Mouse (Mus musculus): Measurements from ENCODE around the gene Akap6. TPM values are rescaled to one million over a fixed set of nuclear protein-coding genes. Genes with fewer than 3 reads are reported as not detected.

Gene Akap6
- total RNA-seq (2021) = 100 to 1,000 TPM; 182 to 191 TPM

DNA sequence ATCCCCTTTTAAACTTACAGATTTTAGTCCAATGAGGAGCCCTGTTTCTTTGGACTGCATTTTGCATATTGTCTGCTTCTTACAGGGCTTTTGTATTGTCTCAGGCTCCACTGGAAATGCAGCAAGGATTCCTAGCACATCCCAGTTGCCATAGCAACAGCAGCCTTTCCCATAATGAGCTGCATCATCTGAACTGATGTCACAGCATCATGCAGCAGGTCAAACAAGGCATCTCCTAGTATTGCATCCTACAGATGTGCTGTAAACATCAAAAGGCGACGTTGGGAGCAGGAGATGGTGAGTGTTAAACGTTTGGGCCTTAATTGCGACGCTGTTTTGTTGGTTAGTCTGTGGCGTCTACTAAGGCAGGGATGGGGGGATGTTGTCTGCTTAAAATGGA is at the start of gene Akap6:
Gene Akap6 (plus strand): TSS at position 238 of the 400 bp plus-strand sequence.
- DNase-seq (ENCODE audit: extremely low spot score in 1 of 2, low spot score in 2 of 2) = peak; percentile 74 to 91
- intact Hi-C loops (cut with DNase I) = loop anchor here (5.0 to 10.0 kb wide), 2 partner anchors 133 to 196 kb away; no protein-coding TSS in a partner anchor

DNA sequence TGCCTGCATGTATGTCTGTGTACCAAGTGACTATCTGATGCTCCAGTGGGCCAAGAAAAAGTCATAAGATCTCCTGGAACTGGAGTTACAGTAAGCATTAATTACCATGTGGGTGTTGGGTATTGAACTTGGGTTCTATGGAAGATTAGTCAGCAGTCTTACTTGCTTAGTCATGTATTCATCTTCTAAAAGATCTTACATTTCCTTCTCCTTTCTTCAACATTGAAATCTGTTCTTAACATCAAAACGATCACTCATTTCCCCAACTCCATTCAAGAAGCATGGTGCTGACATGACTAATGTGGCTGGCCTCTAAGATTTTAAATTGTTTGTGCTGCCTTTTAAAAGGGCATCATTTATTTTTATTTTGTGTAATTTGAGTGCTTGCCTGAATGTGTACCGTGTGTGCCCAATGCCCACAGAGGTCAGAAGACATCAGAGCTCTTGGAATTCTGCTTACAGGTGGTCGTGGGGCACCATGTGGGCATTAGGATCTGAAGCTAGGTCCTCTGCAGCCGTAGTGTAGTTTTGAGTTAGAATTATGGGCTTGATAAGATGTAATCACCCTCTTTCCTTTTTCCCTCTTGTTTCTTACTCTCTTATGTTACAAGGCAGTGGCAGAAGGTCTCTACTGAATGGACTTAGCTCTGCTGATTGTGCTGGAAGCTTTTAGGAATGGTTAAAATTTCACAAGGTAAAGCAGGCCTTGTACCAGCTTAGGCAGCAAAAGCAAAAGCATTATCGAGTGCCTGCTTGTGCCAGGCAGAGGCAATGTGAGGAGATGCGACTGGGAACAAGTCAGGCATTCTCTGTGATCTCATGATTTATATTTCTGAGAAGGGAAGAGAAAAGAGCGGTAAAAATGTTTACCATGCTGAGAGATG is 36.0 kb upstream of the Akap6 start:
- intact Hi-C loops (cut with DNase I) = no loop called here
- DNase-seq (ENCODE audit: extremely low spot score in 1 of 2, low spot score in 2 of 2) = no peak

DNA sequence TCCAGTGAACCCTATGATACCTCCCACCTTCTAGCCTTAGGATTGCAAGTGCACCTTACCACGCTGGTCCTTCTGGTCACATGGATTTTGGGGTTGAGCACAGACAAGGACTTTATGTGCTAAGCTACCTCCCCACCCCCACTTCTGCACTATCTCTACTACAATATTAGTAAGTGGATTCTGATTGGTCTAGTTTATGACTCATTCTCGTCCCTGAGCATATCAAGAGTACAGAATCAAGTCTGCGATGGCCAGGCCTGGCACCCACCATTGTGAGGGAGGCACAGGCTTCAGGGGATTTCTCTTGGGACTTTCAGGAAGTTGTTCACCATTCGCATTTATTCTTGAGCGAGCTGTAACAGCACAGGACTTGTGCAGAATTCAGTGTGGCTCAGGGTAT is 34.2 kb upstream of the Akap6 start:
- DNase-seq (ENCODE audit: extremely low spot score in 1 of 2, low spot score in 2 of 2) = no peak
- intact Hi-C loops (cut with DNase I) = no loop called here

DNA sequence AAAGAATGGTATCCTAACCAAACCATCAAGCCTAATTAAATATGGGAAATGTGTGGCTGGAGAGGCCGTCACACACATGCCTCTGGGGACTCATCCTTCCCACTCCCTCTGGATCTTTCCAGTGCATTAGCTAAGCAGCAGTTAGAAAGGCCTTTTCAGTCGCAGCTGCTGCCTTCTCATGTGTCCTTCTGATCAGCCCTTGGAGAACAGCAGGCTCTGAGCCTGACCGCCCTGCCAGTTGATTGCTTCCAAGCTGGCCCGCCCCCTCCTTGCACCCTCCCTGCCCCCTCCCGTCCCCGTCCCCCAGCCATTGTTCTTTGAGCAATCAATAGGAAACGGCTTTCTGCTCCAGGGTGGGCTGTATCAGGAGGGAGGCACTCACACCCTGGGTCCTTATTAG is 27.7 kb upstream of the Akap6 start:
- intact Hi-C loops (cut with DNase I) = no loop called here
- DNase-seq (ENCODE audit: extremely low spot score in 1 of 2, low spot score in 2 of 2) = no peak

DNA sequence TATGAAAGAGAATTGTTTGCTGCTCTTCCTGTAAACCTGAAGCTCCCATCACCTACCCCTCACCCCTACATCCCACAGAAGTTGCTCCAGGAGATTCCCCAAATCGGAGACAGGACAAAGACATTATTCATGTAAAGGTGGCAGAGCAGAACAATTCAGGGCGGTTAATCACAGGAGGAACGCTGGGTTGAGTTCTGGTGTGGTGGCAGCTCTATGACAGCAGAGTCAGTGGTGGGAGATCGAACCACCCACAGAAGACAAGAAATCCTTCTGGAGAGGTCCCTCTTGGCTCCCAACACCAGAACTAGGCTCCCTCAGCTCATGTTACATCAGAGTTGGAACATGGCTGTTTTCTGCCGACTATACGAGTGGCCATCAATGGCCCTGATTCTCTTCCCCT is 27.2 kb upstream of the Akap6 start:
- intact Hi-C loops (cut with DNase I) = no loop called here
- DNase-seq (ENCODE audit: extremely low spot score in 1 of 2, low spot score in 2 of 2) = no peak

DNA sequence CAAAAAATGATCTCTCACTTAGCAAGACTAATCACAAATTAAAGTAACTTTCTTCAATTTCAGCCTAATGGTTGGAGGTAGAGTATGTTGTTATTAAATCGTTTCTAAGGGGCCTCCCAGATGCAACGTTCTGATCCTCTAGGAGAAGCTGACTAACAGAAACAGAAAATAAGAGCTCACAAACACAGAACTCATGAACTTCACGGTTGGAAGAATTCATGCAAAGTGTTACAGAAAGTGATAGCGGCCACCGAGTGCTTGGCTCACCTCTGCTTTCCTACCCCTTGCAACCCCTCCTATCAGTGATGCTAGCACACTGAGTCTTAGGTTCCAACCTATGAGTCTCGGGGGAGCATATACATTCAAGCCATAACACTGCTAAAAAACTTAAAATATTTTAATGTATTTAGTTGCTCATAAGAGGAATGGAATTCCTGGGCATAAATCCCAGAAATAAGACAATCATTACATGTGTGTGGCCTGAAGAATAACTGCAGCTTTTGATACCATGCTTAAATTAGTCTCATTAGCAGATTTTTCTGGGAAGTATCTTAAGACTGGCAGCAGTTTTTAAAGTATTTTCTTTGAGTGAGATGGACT is 25.7 kb upstream of the Akap6 start:
- no peak for DNase-seq (ENCODE audit: extremely low spot score in 1 of 2, low spot score in 2 of 2)
- intact Hi-C loops (cut with DNase I) = no loop called here

DNA sequence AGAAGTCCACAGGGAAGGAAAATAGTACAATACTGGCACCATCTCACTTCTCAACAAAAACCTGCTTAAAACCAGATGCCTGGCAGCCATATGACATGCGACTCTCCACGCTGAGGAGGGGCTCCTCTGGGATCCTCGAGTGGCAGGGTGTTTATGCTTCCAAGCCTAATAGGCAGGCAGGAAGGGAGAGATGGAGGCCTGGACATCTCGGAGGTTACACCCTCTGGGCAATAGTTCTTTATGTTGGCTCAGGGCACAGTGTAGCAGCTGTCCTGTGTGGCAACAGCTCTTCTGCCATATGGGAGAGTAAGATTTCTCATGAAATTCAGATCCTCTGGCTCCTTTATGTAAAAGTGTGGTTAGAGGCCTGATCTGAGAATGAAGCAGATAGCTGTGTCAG is 24.2 kb upstream of the Akap6 start:
- intact Hi-C loops (cut with DNase I) = no loop called here

DNA sequence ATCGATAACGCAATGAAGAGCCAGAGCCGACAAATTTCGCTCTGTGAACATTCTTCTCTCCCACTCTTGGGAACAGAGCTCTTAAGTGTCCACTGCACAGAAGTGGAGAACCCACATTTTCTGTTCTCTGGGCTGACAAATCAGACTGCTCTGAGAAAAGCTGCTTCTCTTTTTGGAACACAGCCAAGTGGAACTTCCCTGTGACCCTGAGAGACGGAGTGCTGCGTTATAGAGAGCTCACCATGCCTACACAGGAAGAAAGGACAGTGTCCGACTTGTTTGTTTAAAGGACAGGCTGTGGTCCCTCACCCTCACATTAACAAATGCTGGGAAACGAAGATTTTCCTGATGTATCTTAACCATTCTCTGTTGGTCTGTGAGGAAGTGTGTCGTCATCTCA is 11.8 kb upstream of the Akap6 start:
- no peak for DNase-seq (ENCODE audit: extremely low spot score in 1 of 2, low spot score in 2 of 2)
- intact Hi-C loops (cut with DNase I) = no loop called here

More for the DNA sequence above, 24.2 kb upstream of the Akap6 start:
- DNase-seq (ENCODE audit: extremely low spot score in 1 of 2, low spot score in 2 of 2) = no peak

DNA sequence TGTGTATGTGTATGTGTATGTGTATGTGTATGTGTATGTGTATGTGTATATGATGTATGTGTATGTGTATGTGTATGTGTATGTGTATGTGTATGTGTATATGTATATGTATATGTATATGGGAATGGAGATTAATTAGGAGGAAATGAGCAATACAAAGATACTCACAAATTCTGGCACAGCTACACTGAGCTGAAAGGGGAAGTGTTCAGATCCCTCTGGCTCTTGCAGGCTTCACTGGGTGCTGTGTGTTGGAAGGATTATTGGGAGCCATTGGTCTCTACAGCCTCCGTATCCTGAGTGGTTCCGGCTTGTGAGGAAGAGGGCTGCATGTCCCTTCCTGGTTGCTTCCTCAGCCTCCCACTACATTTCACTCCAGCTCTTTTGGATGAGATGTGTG is 10.5 kb upstream of the Akap6 start:
- intact Hi-C loops (cut with DNase I) = no loop called here
- no peak for DNase-seq (ENCODE audit: extremely low spot score in 1 of 2, low spot score in 2 of 2)

DNA sequence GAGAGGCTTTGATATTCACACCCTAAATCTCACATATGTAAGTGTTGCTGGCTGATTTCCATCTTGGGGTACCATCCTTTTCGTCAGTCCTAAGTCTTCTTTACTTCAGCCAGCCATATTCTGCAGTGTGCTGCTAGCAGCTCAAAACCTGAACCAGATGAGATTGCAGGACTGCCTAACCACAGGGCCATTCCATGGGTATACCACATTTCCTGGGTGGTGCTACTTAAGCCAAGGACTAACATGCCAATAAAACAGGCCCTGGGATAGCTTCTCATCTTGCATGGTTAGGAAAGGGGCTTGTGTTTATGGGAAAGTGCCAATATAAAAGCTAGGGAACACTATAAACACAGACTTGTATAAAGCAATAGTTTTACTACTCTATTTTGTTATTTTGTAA is 7.6 kb upstream of the Akap6 start:
- no peak for DNase-seq (ENCODE audit: extremely low spot score in 1 of 2, low spot score in 2 of 2)
- intact Hi-C loops (cut with DNase I) = loop anchor here (10.0 kb wide), 1 partner anchor 203 kb away; no protein-coding TSS in a partner anchor

DNA sequence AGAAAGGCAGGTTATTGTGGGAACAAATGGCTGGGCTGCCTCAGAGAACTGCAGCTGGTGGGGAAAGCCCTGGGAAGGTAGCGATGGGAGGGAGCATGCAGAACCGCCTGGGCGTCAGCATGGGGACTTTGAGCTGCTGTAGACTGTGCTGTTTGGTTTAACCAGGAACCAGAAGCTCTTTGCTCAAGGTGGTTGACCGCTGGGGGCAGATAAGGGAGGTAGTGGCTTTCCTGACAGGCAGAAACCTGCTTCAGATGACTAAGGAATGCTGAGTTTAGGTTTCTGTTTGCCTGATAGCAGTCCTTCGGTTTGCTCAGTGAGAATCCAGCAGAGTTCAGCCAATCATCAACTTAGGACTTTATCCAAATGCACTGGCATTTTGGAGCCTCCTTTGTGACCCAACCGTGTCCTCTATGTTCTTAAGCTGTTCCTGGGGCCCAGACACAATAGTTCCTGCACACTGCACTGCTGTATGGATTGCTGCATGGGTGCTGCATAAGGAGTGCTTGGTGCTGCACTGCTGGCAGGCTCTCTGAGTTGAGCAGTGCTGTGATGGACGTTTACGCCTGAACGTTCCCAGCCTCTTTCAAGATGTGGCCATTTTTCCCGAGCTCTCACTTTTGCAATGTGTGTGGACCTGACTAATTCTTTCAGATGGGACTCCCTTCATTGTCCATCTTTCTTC is 6.8 kb upstream of the Akap6 start:
- intact Hi-C loops (cut with DNase I) = loop anchor here (10.0 kb wide), 1 partner anchor 202 kb away; no protein-coding TSS in a partner anchor
- DNase-seq (ENCODE audit: extremely low spot score in 1 of 2, low spot score in 2 of 2) = no peak

DNA sequence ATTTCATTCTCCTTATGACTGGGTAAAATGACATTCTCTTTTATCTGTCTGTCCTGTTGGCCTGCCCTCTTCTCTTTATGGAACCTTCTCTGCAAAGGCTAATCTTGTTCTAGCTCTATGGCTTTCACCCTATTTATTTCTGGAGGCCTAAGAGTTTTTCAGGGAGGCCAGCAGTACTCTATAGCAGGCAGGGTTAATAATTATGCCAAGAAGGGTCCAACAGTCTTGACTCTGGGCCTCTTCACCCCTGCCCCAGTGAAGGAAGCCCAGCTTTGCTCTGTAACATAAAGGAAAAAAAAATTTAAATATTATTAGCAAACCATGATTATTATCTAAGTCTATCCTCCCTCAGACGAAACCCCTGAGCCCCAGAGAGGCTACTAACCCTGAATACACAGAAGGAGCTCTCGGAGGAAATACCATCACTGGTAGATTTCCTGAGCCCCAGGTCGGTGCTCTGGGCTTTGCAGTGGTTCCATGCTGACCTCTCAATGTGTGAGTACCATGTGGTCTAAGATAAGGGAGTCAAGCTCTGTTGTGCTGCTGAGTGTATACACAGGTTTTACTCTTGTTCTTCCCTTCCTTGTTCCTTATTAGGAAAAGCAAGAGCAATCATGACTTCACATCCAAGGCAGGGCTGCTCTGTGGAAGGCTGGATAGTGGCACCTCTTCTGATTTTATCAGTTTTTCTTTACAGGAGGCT is 1.6 kb upstream of the Akap6 start:
- no peak for DNase-seq (ENCODE audit: extremely low spot score in 1 of 2, low spot score in 2 of 2)
- intact Hi-C loops (cut with DNase I) = loop anchor here (5.0 to 10.0 kb wide), 2 partner anchors 135 to 197 kb away; no protein-coding TSS in a partner anchor

DNA sequence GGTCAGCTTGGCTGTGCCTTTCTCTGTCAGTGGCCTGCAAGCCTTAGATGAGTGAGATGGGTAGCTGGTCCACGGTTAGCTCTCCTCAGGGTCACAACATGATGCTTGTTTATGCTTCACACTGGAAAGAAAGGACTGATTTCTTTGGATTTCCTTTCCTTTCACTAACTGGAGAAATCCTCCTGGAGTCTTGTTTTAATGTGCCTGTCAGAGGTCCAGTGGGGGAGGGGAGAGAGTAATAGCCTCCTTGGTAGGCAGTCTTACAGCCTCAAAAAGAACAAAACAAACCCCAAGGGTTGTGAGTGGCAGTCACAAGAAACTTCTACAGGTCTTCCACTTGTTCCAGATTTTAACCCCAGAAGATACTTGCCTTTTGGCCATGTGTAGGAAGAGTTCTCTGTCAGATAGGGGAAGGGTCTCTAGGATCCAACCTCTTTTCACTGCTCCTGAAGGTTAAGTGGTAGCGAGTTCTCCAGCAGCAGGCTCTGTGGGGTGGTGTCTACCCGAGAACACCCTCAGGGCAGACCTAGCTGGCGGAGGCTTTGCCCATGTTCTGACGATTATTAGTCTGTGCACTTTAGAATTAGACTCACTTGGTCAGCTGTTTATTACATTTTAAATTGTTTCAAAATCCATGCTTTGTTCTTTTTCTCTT is 780 bp upstream of the Akap6 start:
- DNase-seq (ENCODE audit: extremely low spot score in 1 of 2, low spot score in 2 of 2) = no peak
- intact Hi-C loops (cut with DNase I) = loop anchor here (5.0 to 10.0 kb wide), 2 partner anchors 134 to 196 kb away; no protein-coding TSS in a partner anchor

DNA sequence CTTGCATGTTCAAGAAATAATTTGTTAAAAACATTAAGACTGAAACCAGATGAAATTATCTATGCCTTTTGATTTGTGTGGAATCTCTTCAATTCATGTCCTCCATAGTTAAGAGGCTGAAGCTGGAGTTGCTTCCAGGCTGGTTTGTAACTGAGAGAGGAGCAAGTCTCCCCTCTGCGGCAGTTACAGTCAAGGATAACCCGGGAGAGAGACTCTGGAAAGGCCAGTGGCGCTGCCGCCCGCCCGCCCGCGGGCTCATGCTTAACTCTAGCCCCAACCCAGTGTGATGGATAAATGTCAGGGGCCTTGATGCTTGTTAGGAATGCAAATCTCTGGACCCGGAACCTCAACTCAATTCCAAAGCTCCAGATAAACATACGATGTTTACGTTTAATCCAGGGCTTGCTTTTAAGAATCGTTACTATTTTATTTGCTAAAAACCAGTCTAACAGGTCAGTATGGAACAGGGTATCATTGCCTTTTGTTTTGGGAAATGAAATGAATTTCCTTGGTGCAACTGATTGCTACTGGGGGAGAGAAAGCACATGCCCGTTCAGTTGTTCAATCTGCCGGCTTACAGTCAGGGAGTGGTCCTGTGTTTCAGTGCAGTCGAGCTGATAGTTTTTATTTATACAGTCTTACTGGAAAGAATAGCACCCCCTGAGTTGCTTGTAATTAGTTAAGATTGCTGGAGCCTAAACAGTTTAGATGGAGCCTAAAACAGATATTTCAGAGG is 946 bp downstream of the Akap6 start:
- intact Hi-C loops (cut with DNase I) = loop anchor here (5.0 to 10.0 kb wide), 3 partner anchors 95 to 195 kb away; no protein-coding TSS in a partner anchor
- DNase-seq (ENCODE audit: extremely low spot score in 1 of 2, low spot score in 2 of 2) = peak in 1 of 2 experiments; percentile 18

DNA sequence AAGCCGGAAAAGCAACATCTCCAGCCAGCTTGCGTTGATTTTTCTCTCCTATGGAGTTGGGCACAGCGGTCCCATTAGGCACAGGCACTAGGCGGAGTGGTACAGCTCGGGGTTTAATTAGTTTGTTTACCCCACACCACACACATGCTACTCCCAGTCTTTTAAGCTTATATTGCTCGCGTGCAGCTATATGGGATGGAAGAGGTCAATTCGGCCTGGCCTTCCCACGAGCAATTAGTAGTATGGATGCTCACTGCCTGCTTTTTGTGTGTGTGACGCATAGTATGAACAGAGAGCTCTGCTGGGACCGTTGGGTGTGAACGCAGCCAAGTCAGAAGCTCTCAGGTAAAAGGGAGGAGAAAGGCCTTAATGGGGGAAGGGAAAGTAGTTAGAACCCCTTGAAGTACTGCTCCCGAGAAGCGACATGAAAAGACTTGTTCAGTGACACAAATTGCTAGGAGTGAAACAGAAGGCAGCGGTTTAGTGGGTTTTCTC is 1.6 kb downstream of the Akap6 start:
- intact Hi-C loops (cut with DNase I) = loop anchor here (10.0 kb wide), 1 partner anchor 94 kb away; no protein-coding TSS in a partner anchor
- DNase-seq (ENCODE audit: extremely low spot score in 1 of 2, low spot score in 2 of 2) = no peak

DNA sequence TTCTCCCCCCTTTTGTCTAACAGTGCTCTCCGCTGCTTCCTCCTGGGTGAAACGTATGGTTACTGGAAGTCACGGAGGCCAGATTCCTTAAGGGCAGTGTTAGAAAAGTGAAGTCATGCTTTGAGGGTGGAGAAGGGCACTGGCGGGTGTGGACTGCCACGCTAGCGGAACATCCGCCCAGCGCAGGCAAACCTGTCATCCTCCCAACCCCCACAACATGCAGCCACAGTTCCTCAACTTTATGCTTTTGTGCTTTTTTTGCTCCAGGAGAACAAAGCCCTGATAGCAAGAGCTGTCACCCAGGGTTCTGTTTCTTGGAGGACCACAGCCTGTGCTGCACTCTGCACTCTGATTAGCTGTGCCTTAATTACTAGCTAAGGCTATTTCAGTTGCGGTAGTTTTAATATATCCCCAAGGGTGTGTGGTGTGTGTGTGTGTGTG is 2.0 kb downstream of the Akap6 start:
- DNase-seq (ENCODE audit: extremely low spot score in 1 of 2, low spot score in 2 of 2) = no peak
- intact Hi-C loops (cut with DNase I) = loop anchor here (10.0 kb wide), 1 partner anchor 94 kb away; no protein-coding TSS in a partner anchor

DNA sequence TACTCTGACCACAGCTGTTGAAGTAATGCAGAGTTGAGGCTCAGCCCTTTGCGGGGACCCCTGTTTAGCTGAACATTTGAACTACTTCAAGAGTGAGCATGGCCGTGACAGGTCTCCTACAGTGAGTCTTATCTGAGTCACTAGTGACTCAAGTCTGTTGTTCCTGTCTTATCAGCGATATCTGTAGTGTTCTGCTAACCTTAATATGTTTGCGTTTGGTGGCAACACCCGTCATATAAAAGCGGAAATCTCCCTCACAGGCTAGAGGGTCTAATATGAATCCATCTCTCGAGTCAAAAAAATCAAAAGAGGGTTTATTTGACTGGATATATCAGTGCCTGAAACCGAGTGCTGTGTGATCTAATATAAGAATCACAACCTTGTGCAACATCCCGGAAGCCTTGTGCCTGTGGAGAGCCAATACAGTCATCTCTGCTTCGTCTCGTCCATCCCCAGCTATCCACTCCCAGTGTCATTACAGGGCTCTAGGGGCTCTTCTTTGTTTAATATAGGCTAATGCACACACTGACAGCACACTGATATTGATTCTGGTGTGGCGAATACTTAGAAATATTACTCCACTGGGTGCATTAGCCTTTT is 3.3 kb downstream of the Akap6 start:
- DNase-seq (ENCODE audit: extremely low spot score in 1 of 2, low spot score in 2 of 2) = no peak
- intact Hi-C loops (cut with DNase I) = loop anchor here (10.0 kb wide), 1 partner anchor 92 kb away; no protein-coding TSS in a partner anchor

Data from left cerebral cortex, postnatal 10 days (tissue).